Mouse (Mus musculus): Measurements from ENCODE around the gene Mtmr6. TPM values are rescaled to one million over a fixed set of nuclear protein-coding genes. Genes with fewer than 3 reads are reported as not detected.

Mtmr6 gene
- polyA plus RNA-seq (2014; fragmentation: Illumina TruSeq; extraction: RNeasy Lipid Tissue Mini Kit (QIAGEN cat#74804); ENCODE audit: low replicate concordance) = 122 TPM

DNA sequence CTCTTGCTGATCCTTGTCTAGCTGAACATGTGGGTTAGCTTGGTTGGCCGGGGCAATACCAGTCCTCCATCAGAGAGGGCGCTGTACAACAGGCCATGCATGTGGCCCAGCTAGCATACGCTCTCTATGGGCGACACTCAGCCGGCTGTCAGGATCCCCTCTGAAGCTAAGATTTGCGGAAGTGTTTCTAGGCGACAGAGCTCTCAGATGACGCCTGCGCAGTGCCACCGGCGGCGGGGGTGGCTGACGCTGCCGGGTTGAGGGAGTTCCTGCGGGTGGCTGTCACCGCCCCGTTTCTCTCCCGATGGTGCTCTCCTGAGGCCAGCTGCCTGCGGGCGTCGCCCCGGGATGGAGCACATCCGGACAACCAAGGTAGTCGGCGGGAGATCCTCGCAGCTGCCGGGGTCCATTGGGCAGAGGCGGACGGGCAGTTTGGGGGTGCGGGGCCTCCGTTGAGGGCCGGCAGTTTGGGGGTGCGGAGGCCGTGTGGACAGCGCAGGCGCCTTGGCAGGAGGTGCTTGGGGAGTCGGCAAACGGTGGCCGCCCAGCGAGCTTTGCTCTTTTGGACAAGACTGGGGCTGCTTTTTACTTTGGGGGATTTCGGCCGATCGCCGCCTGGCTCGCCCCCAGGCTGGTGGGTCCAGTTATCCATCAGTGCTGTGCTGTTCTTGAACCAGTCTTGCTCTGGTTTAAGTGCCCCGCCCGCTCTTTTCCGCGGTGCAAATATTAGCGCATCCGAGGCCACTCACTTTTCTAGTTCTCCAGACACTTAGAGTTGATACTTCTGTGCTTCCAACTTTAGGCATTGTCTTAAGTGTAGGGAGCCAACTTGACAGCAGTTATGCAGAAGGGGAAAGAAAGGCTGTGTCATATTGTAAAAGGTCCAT is at the start of gene Mtmr6:
Mtmr6 (plus strand) TSS at position 239 of the 887 bp plus-strand sequence.

GRCm38 (mm10) chr14:60251281-60252003 is 13.6 kb upstream of the Mtmr6 start, which contains the start of the genes Nupl1 and Gm49336:
TSS of gene Nupl1 (minus strand) at chr14:60251431.
TSS of gene Gm49336 (minus strand) at chr14:60251507.

Other genes starting within 250 kb of the Mtmr6 start
- 1.8 TPM for gene Atp8a2, start 68.0 kb upstream of the Mtmr6 start, polyA plus RNA-seq (2014; fragmentation: Illumina TruSeq; extraction: RNeasy Lipid Tissue Mini Kit (QIAGEN cat#74804); ENCODE audit: low replicate concordance)
- not detected for gene Nupl1, start 13.8 kb upstream of the Mtmr6 start, polyA plus RNA-seq (2014; fragmentation: Illumina TruSeq; extraction: RNeasy Lipid Tissue Mini Kit (QIAGEN cat#74804); ENCODE audit: low replicate concordance)
- 93.6 TPM for gene Gm49336, start 13.7 kb upstream of the Mtmr6 start, polyA plus RNA-seq (2014; fragmentation: Illumina TruSeq; extraction: RNeasy Lipid Tissue Mini Kit (QIAGEN cat#74804); ENCODE audit: low replicate concordance)
- 0.48 TPM for gene Amer2, start 108.0 kb downstream of the Mtmr6 start, polyA plus RNA-seq (2014; fragmentation: Illumina TruSeq; extraction: RNeasy Lipid Tissue Mini Kit (QIAGEN cat#74804); ENCODE audit: low replicate concordance)